Mouse (Mus musculus) thymus, postnatal 4 days (tissue): Measurements from ENCODE around the gene Gorasp1.
A peak's percentile ranks its signal among the peaks of the same experiment; 100 is the strongest.

Experiments
- DNase-seq: peaks from one replicate; pipeline ENCODE4 v3.0.0; 2021

Gorasp1 gene

DNA sequence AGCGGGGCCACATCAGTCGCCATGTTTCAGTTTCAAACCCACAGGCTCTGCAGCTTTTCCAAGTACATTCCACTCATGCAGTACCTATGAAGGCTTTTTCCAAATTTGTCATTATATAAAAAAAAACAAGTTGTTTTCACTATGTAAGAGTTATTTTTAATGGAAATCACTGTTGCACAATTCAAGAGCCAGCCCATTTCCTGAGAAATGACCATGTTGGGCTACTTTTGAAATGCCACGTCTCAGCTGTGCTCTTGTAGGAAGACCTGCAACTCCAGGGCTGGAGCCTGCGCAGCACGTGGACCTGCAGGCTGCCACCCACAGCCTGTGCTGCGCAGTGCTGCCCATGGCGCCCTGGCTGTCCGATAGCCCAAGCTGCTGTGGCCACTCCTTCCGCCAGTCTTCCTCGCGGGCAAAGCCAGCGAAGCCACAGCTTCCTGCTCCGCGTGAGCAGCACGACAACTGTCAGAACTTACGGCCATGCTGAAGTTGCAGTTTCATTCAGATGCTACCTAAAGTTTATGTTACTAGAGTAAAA, 12.2 kb downstream of the Gorasp1 start:
- DNase-seq = no peak

DNA sequence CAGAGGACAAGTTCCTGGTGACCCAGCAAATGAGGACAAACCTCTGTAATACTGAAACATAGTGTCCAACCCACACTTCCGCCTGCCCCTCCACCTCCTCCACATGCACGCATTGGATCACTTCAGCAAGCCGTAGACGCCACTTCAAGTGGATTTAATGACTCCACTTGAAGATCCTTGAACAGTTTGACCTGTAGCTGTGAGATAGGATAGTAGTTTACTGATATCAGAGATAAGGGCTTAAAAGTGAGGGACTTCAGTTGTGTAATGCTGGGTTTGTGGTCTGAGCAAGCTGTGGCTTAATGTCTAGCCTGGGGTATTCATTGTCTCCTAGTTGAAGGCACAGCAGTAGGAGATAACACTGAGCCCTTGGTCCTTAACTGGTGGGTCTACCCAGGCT, 13.9 kb downstream of the Gorasp1 start:
- no peak for DNase-seq

DNA sequence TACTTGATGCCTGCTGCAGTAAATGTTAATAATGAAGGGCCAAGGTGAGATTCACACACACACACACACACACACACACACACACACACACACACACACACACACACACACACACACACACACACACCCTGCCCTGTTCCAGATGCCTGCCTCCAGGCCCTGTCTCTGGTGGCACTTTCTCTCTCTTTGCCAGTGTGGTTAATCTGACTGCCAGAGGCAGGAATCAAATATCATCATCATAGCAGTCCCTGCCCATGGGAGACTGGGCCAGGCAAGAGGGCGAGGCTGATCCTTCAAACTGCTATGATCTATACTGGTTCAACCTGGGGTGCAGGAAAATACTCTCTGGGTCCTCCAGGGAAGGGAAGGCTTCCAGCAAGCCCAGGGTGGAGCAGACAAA, 17.5 kb downstream of the Gorasp1 start:
- DNase-seq = no peak

DNA sequence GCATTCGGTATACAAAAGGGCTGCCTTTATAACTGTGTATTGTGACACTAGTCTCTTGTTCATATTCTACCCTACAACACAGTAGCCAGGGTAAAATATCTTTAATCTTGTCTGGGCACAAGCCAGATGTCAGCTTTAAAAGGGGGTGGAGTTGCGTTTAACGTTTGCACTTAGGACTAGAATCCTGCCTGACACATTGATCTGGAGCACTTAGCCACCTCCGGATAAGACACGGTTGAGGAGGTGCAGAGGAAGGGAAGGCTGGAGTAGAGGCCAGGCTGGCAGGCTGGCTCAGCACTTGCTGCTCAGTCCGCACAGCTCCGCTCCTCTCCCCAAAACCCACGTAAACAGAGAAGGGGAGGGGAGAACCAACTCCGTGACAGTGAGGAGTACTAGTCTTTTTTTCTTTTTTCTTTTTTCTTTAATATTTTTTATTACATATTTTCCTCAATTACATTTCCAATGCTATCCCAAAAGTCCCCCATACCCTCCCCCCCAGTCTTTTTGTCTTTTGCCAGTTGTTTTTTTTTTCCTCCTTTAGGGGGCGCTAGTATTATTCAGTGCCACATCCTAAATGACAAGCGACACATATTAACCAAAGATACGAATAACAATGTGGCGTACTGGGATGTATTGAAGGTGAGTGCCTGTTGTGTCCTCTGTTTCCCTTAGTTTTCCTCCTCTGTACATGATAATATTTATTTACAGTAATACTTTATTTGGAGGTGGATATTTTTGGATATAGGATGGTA, 24.1 kb downstream of the Gorasp1 start:
- no peak for DNase-seq

DNA sequence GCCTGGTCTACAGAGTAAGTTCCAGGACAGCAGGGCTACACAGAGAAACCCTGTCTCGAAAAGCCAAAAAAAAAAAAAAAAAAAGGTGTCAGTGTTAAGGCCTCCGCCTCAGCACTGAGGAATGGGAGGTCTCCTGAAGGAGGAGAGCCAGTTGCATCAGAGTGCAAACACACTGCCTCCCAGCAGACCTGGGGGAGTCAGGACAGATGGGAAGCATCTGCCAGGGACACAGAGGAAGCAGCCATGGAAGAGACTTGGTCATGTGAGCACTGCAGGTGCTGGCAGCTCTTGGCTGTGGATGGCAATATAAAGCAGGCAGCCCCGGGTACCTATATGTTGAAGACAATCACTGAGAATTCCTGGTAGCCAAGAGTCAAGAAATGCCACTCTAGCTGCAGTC, 27.4 kb downstream of the Gorasp1 start:
- DNase-seq = no peak

DNA sequence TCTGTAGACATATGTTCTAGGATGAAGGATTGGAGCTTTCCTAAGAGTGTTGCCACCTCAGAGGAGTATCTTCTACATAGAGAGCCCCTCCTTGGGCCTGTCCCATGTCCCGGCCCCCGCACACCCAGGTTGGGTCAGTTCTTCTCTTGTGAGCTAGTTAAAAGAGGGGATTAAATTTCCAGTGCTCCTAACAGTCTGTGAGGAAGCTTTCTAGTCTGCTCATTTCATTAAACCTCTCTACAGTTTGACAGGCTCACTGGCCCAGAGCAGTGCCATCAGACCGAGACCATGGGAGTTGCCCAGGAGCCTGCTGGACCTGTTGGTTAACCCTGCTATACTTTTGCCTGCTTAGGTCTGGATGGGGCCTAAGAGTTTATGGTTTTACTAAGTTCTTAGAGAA, 28.7 kb downstream of the Gorasp1 start:
- DNase-seq = no peak

DNA sequence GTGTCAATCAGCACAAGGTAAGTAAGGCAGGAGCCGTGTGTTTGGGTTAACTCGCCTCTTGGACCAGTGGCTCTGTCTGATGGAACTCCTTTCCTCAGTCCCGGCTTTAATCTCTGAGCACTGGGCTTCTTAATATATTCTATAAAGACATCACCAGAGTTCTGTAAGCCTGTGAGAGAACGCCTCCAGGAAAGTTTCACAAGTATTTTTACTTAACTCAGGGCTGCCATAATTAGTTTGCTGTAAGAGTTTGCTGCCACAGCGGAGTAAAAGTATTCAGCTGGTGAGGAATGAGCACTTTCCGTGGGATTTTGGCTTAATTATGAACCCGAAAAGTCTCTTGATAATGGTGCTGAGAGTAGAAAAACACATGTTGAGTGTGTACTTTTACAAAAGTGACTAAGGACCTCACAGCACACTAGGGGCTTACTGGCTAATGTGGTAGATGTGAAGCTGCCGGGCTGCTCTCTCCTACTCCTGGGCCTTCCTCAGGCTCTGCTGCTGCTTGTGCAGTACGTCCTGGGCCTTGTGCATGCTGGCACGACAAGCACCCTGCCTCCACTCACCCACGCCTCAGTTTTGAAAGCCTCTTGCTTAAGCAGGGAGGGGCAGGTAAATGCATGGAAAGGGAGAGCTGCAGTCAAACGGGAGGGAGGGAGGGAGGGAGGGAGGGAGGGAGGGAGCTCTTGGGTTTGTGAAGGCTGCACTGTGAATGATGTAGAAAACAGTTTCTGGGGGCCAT, 34.8 kb downstream of the Gorasp1 start:
- no peak for DNase-seq

DNA sequence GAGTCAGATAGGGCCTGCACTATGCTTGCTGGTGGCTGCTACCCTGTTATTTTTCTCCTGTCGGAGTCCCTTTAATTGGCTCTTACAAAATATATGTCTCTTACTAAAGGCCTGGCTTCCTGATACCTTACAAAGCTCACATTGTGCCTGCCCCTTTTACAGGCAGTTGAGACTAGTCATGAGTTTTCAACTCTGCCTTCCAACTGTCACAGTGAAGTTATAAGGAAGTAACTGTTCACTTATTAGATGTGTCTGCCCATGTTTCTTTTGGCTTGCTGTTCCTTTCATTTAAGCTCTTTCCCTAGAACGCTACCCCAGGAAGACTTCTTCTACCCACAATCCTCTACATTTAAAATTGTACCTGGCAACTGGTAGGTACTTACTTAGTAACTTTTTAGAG, 37.9 kb downstream of the Gorasp1 start:
- DNase-seq = no peak

DNA sequence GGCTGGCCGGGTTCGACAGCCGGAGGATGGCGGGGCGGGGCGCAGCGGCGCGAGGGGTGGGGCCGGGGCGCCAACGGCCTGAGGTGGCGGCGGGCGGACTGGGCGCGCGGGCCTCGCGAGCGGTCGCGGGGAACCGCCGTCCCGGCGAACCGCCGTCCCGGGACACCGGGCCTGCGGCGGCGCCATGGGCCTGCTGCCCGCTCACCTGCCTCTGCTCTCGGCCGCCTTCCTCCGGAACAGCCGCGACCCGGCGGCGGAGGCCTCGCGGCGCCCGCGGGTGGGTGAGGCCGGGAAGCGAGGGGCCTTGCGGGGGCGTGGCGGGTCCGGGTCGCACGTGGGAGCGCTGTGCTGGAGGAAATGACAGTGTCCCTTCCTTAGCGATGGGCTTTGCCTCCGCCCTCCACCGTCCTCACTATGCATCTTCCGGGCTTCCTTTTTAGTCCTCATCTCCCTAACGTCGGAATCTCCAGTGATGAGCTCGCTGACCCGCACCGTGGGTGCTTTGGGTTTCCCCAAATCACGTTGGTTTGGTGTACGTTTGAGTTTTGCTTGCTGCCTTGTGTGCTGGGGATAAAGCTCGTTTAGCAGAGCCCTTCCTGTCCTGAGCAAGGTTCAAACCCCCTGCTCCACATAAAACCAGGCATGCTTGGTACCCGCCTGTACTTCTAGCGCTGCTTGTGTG, 42.2 kb downstream of the Gorasp1 start:
- peak; percentile 73 for DNase-seq

DNA sequence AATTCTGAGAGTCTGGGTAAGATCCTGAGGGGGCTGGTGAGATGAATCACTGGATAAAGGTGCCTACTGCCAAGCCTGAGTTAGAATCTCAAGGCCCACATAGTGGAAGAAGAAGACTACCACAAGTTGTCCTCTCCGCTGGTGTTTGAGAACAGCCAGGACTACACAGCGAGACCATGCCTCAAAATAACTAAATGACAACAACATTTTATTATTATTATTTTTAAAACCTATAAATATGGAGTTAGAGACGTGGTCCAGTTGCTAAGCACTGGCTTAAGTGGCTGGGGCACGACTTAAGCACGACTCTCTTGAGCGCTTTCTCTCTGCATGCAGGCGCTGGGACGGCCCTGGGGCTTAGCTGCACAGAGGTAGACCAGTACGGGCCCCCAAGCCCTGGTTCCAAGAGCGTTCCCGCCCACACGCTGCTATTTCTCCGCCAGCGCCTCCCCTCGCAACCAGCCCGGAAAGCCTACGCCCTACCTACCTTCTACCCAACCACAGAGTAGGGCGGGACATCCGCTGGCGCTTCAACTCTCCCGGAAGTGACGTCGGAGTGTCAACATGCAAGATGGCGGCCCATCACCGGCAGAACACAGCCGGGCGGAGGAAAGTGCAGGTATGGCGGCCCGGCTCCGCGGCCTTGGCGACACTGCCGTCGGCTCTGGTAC, 42.9 kb downstream of the Gorasp1 start, which contains the start of gene Wdr48:
Gene Wdr48, plus strand, starts transcription at position 540 of the 671 bp plus-strand sequence.
- peak; percentile 97 for DNase-seq

DNA sequence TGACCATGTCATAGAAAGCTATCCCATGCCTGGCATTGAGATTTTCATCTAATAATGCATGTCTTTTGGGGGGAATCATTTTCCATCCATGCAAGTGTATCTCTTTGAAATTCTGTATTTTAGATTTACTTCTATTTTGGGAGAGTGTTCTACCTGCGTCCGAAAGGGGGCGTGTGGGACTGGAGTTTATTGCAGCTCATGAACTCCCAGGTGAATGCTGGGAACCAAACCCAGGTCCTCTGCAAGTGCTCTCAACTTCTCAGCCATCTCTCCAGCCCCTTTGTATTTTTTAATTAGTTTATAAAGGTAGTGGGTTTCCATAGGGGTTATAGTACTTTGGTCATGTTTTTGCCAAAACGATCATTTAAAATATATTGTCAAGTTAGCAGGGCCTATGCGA, 43.5 kb downstream of the Gorasp1 start:
- DNase-seq = no peak

DNA sequence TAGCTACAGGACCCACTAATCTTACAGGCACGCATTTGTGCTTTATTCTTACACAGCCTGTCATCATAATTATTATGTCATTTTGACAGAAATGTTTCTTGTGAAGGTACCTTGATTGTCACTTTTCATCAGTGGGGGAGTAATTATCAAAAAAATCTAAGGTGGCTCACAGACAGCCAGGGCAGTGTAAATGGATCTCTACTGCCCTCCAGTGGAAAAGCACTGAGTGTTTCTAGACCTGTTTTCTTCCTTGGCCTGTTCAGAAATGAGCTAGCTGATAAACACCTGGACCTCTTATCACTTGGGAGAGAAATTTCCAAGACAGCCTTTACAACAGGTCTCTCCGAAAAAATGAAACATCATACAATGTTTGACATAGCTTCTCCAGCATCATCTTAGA, 46.7 kb downstream of the Gorasp1 start:
- peak; percentile 44 for DNase-seq

DNA sequence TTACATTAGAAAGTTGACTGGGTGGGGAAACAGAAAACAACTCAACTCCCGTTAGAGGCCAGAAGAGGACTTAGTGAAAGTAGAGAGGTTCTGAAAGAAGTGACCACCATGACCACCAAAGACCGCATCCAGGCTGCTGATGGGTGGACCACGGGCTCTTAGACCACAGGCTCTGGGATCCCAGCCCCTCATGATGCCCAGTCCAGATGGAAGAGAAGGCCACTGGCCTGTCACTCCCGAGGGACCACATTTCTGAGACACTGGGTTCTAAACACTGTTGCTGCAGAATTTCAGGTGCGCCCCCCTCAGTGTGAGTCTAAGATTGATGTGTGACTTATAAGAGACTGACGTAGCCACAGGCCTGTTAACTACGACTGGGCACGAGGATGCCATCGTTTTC, 47.9 kb downstream of the Gorasp1 start:
- DNase-seq = no peak

DNA sequence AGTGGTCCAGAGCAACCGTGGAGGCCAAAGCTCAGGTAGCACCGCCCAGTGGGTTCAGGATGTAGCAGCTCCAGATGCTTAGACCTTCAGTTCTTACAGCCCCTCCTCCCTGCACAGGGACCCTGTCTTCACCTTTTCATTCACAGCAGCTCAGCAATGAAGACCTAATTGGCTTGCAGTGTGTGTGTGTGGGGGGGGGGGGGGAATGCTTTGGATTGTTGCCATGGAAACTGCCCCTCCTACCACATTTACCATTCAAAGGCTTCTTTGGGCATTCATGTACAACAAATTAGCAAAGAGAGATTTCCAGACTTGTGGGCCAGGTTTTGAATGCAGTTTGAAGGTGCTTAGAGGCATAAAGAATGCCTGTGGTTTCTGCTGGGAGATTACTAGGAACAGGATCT, 48.5 kb downstream of the Gorasp1 start:
- no peak for DNase-seq

DNA sequence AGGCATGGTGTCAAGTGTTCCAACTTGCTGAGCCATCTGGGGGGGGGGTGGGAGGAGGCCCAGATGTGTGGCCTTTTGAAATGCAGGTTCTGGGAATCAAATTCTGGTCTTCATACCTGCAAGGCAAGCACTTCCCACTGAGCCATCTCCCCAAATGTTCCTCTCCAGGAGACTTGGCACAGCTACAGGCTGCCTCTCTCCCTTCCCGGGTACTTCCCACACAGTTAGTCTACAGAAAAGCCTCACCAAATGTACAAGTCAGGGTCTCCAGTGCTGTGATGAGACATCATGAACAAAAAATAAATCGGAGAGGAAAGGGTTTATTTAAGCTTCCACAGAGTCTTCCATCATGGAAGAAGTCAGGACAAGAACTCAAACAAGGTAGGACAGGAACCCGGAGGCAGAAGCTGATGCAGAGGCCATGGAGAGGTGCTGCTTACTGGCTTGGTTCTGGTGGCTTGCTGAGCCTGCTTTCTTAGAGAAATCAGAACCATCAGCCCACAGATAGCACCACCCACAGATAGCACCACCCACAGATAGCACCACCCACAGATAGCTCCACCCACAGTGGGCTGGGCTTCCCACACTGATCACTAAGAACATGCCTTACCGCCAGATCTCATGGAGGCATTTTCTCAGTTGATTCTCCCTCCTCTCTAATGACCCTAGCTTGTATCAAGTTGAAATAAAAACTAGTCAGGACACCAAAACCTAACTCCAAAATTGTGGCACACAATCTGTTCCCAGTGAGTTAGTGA, 50.0 kb downstream of the Gorasp1 start:
- no peak for DNase-seq
